ENCODE assay signal across 19 mouse cellular contexts in genomic region chr10:109603241-109603640, GRCm38 (mm10).
A peak's percentile ranks its signal among the peaks of the same experiment; 100 is the strongest.
DNase-seq lines count a peak whose midpoint lies in the region; ATAC-seq and TF ChIP-seq lines count a peak whose summit lies in the region.
"Had no signal": no experiment of that assay in that cellular context is flagged by ENCODE, and none has a peak within 500 bp of the region (broad histone marks: within the 10 kb centered on the region; RNA-seq: fewer than 3 reads in every experiment).

No protein-coding gene starts in this region.

- no peaks in the 10 kb centered on the region for H3K36me3 ChIP-seq in hindbrain, embryonic 12.5 days
- H3K36me3 ChIP-seq in hindbrain, postnatal 0 days (ENCODE audit: insufficient read depth, low read length), result no peaks in the 10 kb centered on the region
- H3K36me3 ChIP-seq: embryonic facial prominence, embryonic 10.5 days; embryonic facial prominence, embryonic 12.5 days; forebrain, embryonic 15.5 days had no signal

- no peak for DNase-seq in hindbrain, postnatal 0 days (ENCODE audit: low spot score)
- peak; percentile 11 for DNase-seq in layer of hippocampus, adult 9-11 months
- DNase-seq in layer of hippocampus, adult 11-12 months (ENCODE audit: low spot score), result no peak
- peak; percentile 60 for DNase-seq in brain, adult 2 months (ENCODE audit: low read depth, low spot score)
- DNase-seq in telencephalon, adult 2 months (ENCODE audit: low read depth, low spot score), result peak; percentile 44
- DNase-seq in gastrocnemius, adult 8-10 months (ENCODE audit: low spot score in 2 of 2), result no peak
- DNase-seq: adrenal gland, adult 2 months; adrenal gland, postnatal 10 days; adrenal gland, postnatal 25 days; cerebellum, adult 11-12 months; cerebellum, adult 2 months; cerebellum, adult 9-10 months; cerebellum, postnatal 10 days; cerebellum, postnatal 25 days had no signal

- H3K9ac ChIP-seq in hindbrain, embryonic 12.5 days, result no peak overlapping the region
- no peak overlapping the region for H3K9ac ChIP-seq in hindbrain, postnatal 0 days (replicated peaks; ENCODE audit: low read length)
- H3K9ac ChIP-seq: embryonic facial prominence, embryonic 12.5 days; forebrain, embryonic 13.5 days; forebrain, embryonic 15.5 days had no signal

- ATAC-seq in hindbrain, embryonic 12.5 days (ENCODE audit: low FRiP score), result 0 out of 2 replicates have a peak, but pooled peaks have one; percentile 2
- ATAC-seq in hindbrain, postnatal 0 days, result no peak
- ATAC-seq: forebrain, embryonic 13.5 days; forebrain, embryonic 15.5 days had no signal

- WGBS in hindbrain, embryonic 12.5 days, result 76% methylated on average over 3 of the region's 3 CpGs
- WGBS in hindbrain, postnatal 0 days, result 82% methylated on average over 3 of the region's 3 CpGs

- H3K4me3 ChIP-seq in hindbrain, embryonic 12.5 days, result no peak overlapping the region
- no peak overlapping the region for H3K4me3 ChIP-seq in hindbrain, postnatal 0 days (ENCODE audit: low read length)
- H3K4me3 ChIP-seq: embryonic facial prominence, embryonic 10.5 days; embryonic facial prominence, embryonic 12.5 days; forebrain, embryonic 13.5 days; forebrain, embryonic 15.5 days had no signal

- no peaks in the 10 kb centered on the region for H3K4me1 ChIP-seq in hindbrain, embryonic 12.5 days
- no peaks in the 10 kb centered on the region for H3K4me1 ChIP-seq in hindbrain, postnatal 0 days (ENCODE audit: insufficient read depth, low read length)
- H3K4me1 ChIP-seq: embryonic facial prominence, embryonic 10.5 days; embryonic facial prominence, embryonic 12.5 days; forebrain, embryonic 13.5 days; forebrain, embryonic 15.5 days had no signal

- no peak overlapping the region for H3K27ac ChIP-seq in hindbrain, embryonic 12.5 days
- H3K27ac ChIP-seq in hindbrain, postnatal 0 days, result no peak overlapping the region
- H3K27ac ChIP-seq: embryonic facial prominence, embryonic 10.5 days; embryonic facial prominence, embryonic 12.5 days; forebrain, embryonic 13.5 days; forebrain, embryonic 15.5 days had no signal

- no peaks in the 10 kb centered on the region for H3K27me3 ChIP-seq in hindbrain, embryonic 12.5 days
- H3K27me3 ChIP-seq in hindbrain, postnatal 0 days (ENCODE audit: insufficient read depth, low read length), result no peaks in the 10 kb centered on the region
- H3K27me3 ChIP-seq: embryonic facial prominence, embryonic 12.5 days; forebrain, embryonic 13.5 days; forebrain, embryonic 15.5 days had no signal

- no peak for TF ChIP-seq CTCF in hindbrain, postnatal 0 days (IDR thresholded peaks at IDR 0.05; ENCODE audit: low read depth)

- H3K9me3 ChIP-seq in hindbrain, embryonic 12.5 days (replicated peaks), result no peaks in the 10 kb centered on the region
- no peaks in the 10 kb centered on the region for H3K9me3 ChIP-seq in hindbrain, postnatal 0 days (ENCODE audit: low read length)
- H3K9me3 ChIP-seq: embryonic facial prominence, embryonic 10.5 days; embryonic facial prominence, embryonic 12.5 days; forebrain, embryonic 13.5 days; forebrain, embryonic 15.5 days had no signal

- no peak overlapping the region for H3K4me2 ChIP-seq in hindbrain, embryonic 12.5 days (replicated peaks)
- no peak overlapping the region for H3K4me2 ChIP-seq in hindbrain, postnatal 0 days (ENCODE audit: low read depth, low read length)
- H3K4me2 ChIP-seq: embryonic facial prominence, embryonic 12.5 days; forebrain, embryonic 13.5 days; forebrain, embryonic 15.5 days had no signal

Comparison
In these comparisons a context has a peak if more than half of its experiments do, and no peak if none do; other contexts are left out.
1. DNase-seq: peak in layer of hippocampus, adult 9-11 months (single experiment), brain, adult 2 months (single experiment) and telencephalon, adult 2 months (single experiment); none in hindbrain, postnatal 0 days (single experiment), layer of hippocampus, adult 11-12 months (single experiment) and gastrocnemius, adult 8-10 months (0 of 2).